Mouse (Mus musculus) T-cell, adult 66 days (primary cell): ENCODE data around the gene T. TPM values are rescaled to one million over a fixed set of nuclear protein-coding genes. Genes with fewer than 3 reads are reported as not detected.

Experiments used
- total RNA-seq, 2 experiments: library from RNA; stranded (reverse); gene quantifications; 3 replicates in 1 of 2; 4 replicates in 1 of 2; pipeline ENCODE4 v1.2.4; 2023

T gene
- not detected for total RNA-seq

DNA sequence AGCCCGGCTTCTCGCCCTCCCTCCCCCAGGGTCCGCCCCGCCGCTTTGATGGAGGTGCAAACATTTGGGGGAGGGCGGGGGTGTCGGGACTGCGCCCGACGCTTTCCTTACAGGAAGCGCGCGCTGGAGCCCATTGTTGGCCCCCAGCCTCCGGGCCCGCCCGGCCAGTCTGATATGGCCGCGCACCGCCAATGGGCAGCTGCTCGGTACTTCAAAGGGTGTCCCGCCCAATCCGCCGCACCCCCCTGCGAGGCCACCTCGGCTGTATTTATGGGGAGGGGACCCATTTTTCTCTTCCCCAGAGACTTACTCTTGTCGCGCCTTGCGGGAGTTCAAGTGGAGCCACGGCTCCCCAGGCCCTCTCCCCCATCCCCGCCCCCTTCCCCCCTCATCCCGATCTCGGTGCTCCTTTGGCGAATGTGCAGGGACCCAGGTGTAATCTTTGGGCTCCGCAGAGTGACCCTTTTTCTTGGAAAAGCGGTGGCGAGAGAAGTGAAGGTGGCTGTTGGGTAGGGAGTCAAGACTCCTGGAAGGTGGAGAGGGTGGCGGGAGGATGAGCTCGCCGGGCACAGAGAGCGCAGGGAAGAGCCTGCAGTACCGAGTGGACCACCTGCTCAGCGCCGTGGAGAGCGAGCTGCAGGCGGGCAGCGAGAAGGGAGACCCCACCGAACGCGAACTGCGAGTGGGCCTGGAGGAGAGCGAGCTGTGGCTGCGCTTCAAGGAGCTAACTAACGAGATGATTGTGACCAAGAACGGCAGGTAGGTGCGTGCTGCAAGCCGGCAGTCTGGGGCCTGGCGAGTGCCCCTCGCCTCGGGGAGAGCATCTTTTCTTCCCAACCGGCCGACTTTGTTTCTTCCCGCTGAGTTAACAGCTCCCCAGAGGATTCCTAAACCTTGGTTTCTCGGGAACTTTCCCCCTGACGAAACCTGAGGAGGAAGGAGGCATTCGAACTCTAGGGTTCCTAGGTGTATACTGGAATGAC, at the start of gene T:
Gene T (plus strand): TSS at position 446 of the 983 bp plus-strand sequence.

Other genes starting within 250 kb of the T start
- 1 to 10 TPM; 3.1 to 4.8 TPM for gene Ccr6, start 198.4 kb upstream of the T start, total RNA-seq
- gene Mpc1, start 151.5 kb upstream of the T start, total RNA-seq = 10 to 100 TPM; 40.6 to 43.8 TPM
- gene Sft2d1, start 123.3 kb upstream of the T start, total RNA-seq = 100 to 1,000 TPM in 1 of 2 experiments, 10 to 100 TPM in 1; 93.9 to 121 TPM
- 1 to 10 TPM; 1.2 to 1.3 TPM for gene Prr18, start 97.0 kb upstream of the T start, total RNA-seq
- gene T2, start 78.4 kb upstream of the T start, total RNA-seq = under 1 TPM in 1 of 2 experiments, not detected in 1; 0.30 TPM
- gene Pde10a, start 90.9 kb downstream of the T start, total RNA-seq = not detected
- gene Gm17087, start 132.5 kb downstream of the T start, total RNA-seq = not detected